Mouse (Mus musculus): Measurements from ENCODE around the gene 4930404N11Rik. TPM values are rescaled to one million over a fixed set of nuclear protein-coding genes. Genes with fewer than 3 reads are reported as not detected.

4930404N11Rik gene
- polyA plus RNA-seq, 1 experiment from 2014 or later: 0.44 TPM

DNA sequence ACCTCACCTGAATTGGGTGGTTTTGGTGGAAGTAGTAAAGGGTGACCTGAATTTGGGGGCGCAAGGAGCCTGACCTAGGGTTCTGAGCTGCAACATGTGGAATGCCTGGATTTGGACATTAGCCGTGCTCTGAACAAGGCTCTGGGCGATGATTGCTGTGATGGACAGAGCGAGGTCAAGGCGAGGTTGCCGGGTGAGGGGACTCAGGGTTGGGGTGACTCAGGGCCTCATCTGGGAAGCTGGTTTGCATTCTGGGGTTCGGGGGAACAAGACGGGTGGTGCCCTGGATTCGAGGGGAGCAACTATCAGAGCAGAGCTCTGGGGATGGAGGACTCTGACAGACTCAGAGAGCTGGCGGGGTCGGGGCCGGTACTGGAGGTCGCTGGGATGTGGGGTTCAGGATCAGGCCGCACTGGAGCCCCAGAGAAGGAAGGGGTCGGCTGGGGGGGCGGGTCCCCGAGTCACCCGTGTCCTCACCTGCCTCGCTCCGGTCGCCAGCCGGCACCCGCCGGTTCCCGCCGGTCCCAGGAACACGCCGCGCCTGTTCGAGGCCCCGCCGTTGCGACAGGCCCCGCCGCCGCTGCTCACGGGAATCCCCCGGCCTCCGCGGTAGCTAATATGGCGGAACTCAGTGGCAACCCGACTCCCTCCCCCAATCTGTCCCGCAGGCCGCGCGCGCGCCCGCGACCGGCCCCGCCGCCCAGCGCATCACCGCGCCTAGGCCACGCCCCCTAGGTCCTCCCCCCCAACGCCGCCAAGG lies 12.4 kb upstream of the 4930404N11Rik start, which contains the start of gene Fzr1:
Gene Fzr1, minus strand, starts transcription at position 724 of the 760 bp plus-strand sequence.
- Histone ChIP-seq H3K4me2 (peak within 1 kb of the TSS; percentile 92), H3K27me3 (no peaks in the 10 kb centered on the region), H3K36me3 (ENCODE audit: poor library complexity, severe bottlenecking) (peaks cover 31% of the 10 kb centered on the region), H3K4me1 (peaks cover 32% of the 10 kb centered on the region), H3K9ac (peak within 1 kb of the TSS; percentile 94), H3K27ac (peak within 1 kb of the TSS; percentile 73), H3K9me3 (replicated peaks) (no peaks in the 10 kb centered on the region), H3K4me3 (peak within 1 kb of the TSS; percentile 83)
- under 1% methylated on average over 36 of the region's 59 CpGs for WGBS
- ATAC-seq: peak; percentile 70

GRCm38 (mm10) chr10:81377362-81377664 lies 11.7 kb upstream of the 4930404N11Rik start:
- Histone ChIP-seq H3K9ac (peak overlapping the region; percentile 94), H3K27me3 (no peaks in the 10 kb centered on the region), H3K4me3 (peak overlapping the region; percentile 83), H3K4me1 (peaks cover 32% of the 10 kb centered on the region), H3K27ac (peak overlapping the region; percentile 73; the same call in 1 of the 2 replicates), H3K36me3 (ENCODE audit: poor library complexity, severe bottlenecking) (peaks cover 38% of the 10 kb centered on the region), H3K4me2 (peak overlapping the region; percentile 92), H3K9me3 (replicated peaks) (no peaks in the 10 kb centered on the region)
- 55% methylated on average over 2 of the region's 2 CpGs for WGBS
- ATAC-seq: no peak

DNA sequence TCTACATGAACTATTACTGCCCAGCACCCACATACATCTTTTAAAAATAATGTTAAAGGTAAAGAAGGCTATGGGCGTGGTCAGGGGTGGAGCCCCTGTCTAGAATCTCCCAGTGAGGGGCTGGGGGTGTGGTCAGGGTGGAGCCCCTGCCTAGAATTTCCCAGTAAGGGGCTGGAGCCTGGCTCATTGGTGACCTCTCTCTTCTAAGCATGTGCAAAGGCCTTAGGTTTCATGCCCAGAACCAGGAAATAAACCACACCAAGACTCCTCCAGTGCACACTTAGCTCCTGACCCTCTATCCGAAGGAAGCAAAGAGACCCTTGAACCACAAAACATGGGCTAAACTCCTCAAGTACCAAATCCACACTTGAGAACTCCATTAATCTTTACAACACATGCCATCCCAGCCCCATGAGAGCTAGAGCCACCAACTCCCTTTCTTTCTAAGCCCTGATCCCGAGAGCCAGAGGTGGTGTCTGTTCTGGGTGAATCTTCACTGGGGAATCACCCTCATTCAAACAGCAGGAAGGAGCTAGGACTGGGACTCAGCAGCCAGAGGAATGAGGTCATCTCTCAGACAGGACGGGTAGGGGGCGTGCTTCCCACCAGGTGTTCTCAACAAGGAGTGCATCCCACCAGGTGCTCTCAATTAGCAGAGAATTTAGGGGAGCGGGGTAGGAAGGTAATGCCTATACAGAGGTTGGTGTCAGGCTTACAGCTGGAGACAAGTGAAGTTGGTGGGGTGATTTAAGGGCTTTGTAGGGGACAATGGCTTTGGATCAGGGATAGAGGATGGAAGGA lies 11.1 kb upstream of the 4930404N11Rik start:
- peak overlapping the region; percentile 73; the same call in 1 of the 2 replicates for H3K27ac ChIP-seq
- H3K36me3 ChIP-seq (ENCODE audit: poor library complexity, severe bottlenecking): peaks cover 39% of the 10 kb centered on the region
- H3K4me3 ChIP-seq: peak overlapping the region; percentile 83
- ATAC-seq: no peak
- H3K9me3 ChIP-seq (replicated peaks): no peaks in the 10 kb centered on the region
- H3K9ac ChIP-seq: peak overlapping the region; percentile 94
- H3K4me1 ChIP-seq: peaks cover 32% of the 10 kb centered on the region
- no peaks in the 10 kb centered on the region for H3K27me3 ChIP-seq
- WGBS: 45% methylated on average over 6 of the region's 6 CpGs
- peak overlapping the region; percentile 92 for H3K4me2 ChIP-seq

- H3K36me3 ChIP-seq (ENCODE audit: poor library complexity, severe bottlenecking): peaks cover 54% of the 10 kb centered on the region
- no peaks in the 10 kb centered on the region for H3K9me3 ChIP-seq (replicated peaks)
- no peak overlapping the region for H3K4me2 ChIP-seq
- WGBS: 91% methylated on average over 10 of the region's 10 CpGs
- ATAC-seq: no peak
- no peak overlapping the region for H3K27ac ChIP-seq
- no peak overlapping the region for H3K9ac ChIP-seq
- peaks cover 32% of the 10 kb centered on the region for H3K4me1 ChIP-seq
- no peaks in the 10 kb centered on the region for H3K27me3 ChIP-seq
- no peak overlapping the region for H3K4me3 ChIP-seq
These were observed 9.7 kb upstream of the 4930404N11Rik start for GRCm38 (mm10) chr10:81375322-81375721.

GRCm38 (mm10) chr10:81367207-81367495 lies 1.5 kb upstream of the 4930404N11Rik start:
- H3K9me3 ChIP-seq (replicated peaks): no peaks in the 10 kb centered on the region
- H3K36me3 ChIP-seq (ENCODE audit: poor library complexity, severe bottlenecking): peaks cover 58% of the 10 kb centered on the region
- H3K4me3 ChIP-seq: no peak overlapping the region
- no peak overlapping the region for H3K9ac ChIP-seq
- H3K27me3 ChIP-seq: peaks cover 34% of the 10 kb centered on the region
- no peak overlapping the region for H3K4me2 ChIP-seq
- H3K27ac ChIP-seq: no peak overlapping the region
- WGBS: 77% methylated on average over 6 of the region's 6 CpGs
- no peak for ATAC-seq
- peaks cover 37% of the 10 kb centered on the region for H3K4me1 ChIP-seq

DNA sequence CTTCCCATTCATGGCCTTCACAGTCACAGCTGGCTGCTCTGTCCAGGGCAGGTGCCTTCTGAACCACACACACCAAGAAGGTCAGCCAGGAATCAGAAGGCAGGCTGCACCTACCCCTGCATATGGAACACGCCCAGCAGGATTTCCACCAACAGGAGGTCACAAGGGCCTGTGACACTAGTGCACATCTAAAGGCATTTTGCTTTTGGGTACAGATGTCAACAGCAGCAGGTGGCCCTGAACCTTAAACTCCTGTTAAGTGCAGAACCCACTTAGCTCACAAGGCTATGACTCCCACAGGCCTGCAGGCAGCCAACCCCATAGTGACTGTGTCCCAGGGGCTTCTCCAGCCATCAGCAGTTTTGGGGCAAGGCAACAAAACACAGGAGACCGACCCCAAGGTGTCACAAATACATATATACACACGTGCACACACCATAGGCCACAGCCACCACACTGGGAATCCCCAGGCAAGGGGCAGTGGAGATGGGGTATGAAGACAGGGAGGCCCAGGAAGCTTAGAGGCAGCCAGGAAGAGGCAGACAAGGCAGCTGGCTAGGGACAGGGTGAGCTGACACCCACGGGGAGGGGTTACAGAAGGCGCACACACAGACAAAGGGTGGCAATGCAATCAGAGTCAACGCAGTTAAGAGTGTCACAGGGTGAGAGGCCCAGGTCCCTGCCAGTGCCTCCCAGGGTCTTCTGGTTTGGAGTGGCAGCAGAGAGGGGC lies 1.0 kb upstream of the 4930404N11Rik start:
- 84% methylated on average over 6 of the region's 6 CpGs for WGBS
- Histone ChIP-seq H3K9ac (no peak overlapping the region; the same call in 1 of the 2 replicates), H3K27me3 (peaks cover 34% of the 10 kb centered on the region), H3K4me1 (peaks cover 37% of the 10 kb centered on the region), H3K4me2 (no peak overlapping the region), H3K36me3 (ENCODE audit: poor library complexity, severe bottlenecking) (peaks cover 56% of the 10 kb centered on the region), H3K27ac (no peak overlapping the region), H3K9me3 (replicated peaks) (no peaks in the 10 kb centered on the region), H3K4me3 (no peak overlapping the region)
- ATAC-seq: no peak

DNA sequence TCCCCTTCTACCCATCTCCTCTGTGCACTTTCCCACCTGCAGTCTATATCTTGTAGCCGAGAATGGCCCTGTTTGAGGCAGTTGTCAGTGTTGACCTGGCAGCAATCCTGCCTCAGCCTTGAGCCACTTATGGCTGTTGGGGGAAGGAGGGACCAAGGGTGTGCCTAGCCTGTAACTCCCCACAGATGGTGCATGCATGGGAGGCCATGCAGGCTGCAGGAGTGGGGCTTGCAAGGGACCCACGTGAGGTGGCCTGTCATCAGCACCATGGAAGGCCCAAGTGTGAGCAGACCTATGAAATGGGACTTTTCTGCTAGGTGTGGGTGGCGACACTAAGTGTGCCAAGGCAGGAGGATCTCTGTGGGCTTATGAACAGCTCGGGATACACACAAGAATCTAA lies 543 bp downstream of the 4930404N11Rik start:
- peaks cover 43% of the 10 kb centered on the region for H3K36me3 ChIP-seq (ENCODE audit: poor library complexity, severe bottlenecking)
- H3K4me3 ChIP-seq: peak overlapping the region; percentile 32; the same call in 1 of the 2 replicates
- 0 out of 2 replicates have a peak overlapping the region, but pooled peaks have one; percentile 57 for H3K9ac ChIP-seq

DNA sequence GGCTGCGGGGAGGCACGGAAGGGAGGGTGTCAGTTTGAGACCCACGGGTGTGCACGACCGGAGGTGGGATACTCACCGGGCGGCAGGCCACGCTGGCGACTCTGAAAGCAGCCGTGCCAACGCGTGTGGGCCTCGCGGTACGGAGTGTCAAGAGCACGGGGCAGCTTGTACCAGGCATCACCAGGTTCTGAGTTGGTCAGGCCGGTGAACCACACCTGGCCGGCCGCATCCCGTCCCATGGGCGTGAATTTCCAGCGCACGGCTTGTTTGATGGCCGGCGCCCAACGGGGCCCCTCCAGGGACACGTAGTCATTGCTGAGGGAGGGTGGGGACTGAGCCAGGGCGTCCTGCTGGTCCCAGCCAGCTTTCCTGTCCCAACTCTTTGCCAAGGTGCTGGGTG lies 950 bp downstream of the 4930404N11Rik start:
- Histone ChIP-seq H3K4me3 (peak overlapping the region; percentile 32), H3K9ac (peak overlapping the region; percentile 57), H3K4me1 (peaks cover 37% of the 10 kb centered on the region), H3K36me3 (ENCODE audit: poor library complexity, severe bottlenecking) (peaks cover 40% of the 10 kb centered on the region), H3K27ac (no peak overlapping the region), H3K27me3 (peaks cover 34% of the 10 kb centered on the region), H3K4me2 (peak overlapping the region; percentile 62), H3K9me3 (replicated peaks) (no peaks in the 10 kb centered on the region)
- ATAC-seq: peak; percentile 7; the same call in 1 of the 2 replicates
- WGBS: 8% methylated on average over 28 of the region's 28 CpGs

More for the DNA sequence above, 543 bp downstream of the 4930404N11Rik start:
- H3K27ac ChIP-seq: no peak overlapping the region
- H3K4me1 ChIP-seq: peaks cover 37% of the 10 kb centered on the region
- H3K9me3 ChIP-seq (replicated peaks): no peaks in the 10 kb centered on the region
- peaks cover 34% of the 10 kb centered on the region for H3K27me3 ChIP-seq
- H3K4me2 ChIP-seq: no peak overlapping the region
- 31% methylated on average over 4 of the region's 4 CpGs for WGBS
- 0 out of 2 replicates have a peak, but pooled peaks have one; percentile 5 for ATAC-seq

DNA sequence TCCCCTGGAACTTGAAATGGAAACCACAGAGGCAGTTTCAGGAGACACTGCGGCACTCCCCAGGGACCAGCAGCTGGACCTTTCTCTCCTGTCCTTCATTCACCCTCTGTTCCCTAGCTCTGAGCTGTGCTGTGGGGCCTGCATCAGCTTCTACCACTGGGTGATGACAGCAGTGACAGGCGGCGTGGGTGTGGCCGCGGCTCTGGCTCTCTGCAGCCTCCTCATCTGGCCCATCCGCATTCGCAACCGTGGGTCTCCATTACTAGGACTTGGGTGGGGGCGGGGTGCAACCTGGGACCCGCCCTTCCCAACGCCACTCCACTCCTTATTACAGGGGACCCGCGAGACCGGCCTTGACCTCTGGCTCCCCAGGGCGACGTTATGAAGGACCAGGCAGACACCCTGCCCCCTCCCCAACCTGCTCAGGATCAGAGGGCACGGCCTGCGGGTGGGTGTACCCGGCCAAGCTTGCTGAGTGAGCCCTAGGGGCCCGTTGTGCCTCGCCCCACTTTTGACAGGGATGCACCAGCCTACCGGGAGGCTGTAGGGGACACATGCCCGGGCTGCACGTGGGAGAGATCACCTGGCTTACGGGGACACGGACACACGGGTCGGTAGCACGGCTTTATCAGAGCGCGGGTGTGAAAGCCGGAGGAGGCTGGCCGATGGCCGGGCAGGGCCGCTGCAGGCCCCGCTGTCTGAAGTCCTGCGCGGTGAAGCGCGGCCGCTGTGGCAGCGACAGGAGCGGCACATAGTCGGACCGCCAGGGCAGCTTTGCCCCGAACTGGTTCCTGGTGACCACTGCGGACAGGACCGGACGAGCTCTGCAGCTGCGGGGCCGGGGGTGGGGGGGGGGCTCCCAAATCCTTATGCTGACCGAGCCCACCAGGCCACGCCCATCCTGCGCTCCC lies 1.9 kb downstream of the 4930404N11Rik start:
- Histone ChIP-seq H3K27me3 (peaks cover 34% of the 10 kb centered on the region), H3K36me3 (ENCODE audit: poor library complexity, severe bottlenecking) (peaks cover 30% of the 10 kb centered on the region), H3K27ac (no peak overlapping the region), H3K9me3 (replicated peaks) (no peaks in the 10 kb centered on the region), H3K4me2 (peak overlapping the region; percentile 62), H3K9ac (peak overlapping the region; percentile 57), H3K4me1 (peaks cover 42% of the 10 kb centered on the region), H3K4me3 (peak overlapping the region; percentile 32)
- no peak for ATAC-seq
- WGBS: 9% methylated on average over 52 of the region's 54 CpGs

GRCm38 (mm10) chr10:81362336-81362949 lies 3.2 kb downstream of the 4930404N11Rik start:
- H3K4me3 ChIP-seq: no peak overlapping the region
- WGBS: 77% methylated on average over 12 of the region's 12 CpGs
- no peak for ATAC-seq
- H3K27me3 ChIP-seq: peaks cover 34% of the 10 kb centered on the region
- no peak overlapping the region for H3K9ac ChIP-seq
- H3K4me1 ChIP-seq: peaks cover 54% of the 10 kb centered on the region
- peaks cover 18% of the 10 kb centered on the region for H3K36me3 ChIP-seq (ENCODE audit: poor library complexity, severe bottlenecking)
- no peak overlapping the region for H3K27ac ChIP-seq
- no peak overlapping the region for H3K4me2 ChIP-seq
- no peaks in the 10 kb centered on the region for H3K9me3 ChIP-seq (replicated peaks)

- Histone ChIP-seq H3K36me3 (ENCODE audit: poor library complexity, severe bottlenecking) (peaks cover 4% of the 10 kb centered on the region; the same call in 1 of the 2 replicates), H3K27ac (no peak overlapping the region), H3K4me1 (peaks cover 50% of the 10 kb centered on the region), H3K9me3 (replicated peaks) (no peaks in the 10 kb centered on the region), H3K27me3 (peaks cover 31% of the 10 kb centered on the region), H3K4me3 (no peak overlapping the region), H3K4me2 (no peak overlapping the region), H3K9ac (peak overlapping the region; percentile 26; the same call in 1 of the 2 replicates)
- WGBS: 76% methylated on average over 8 of the region's 8 CpGs
- no peak for ATAC-seq
These were observed 4.9 kb downstream of the 4930404N11Rik start for GRCm38 (mm10) chr10:81360721-81361120.

All from forebrain, embryonic 13.5 days (tissue).